Mouse (Mus musculus) ES-CJ7 (cell line): Measurements from ENCODE around the gene Inhba.

ENCODE experiments used
- DNase-seq: peaks from one replicate; pipeline ENCODE4 v3.0.0; 2011; ENCODE audit warnings: low read depth, low spot score

Gene Inhba

GRCm38 (mm10) chr13:16011372-16012242 lies at the start of gene Inhba:
TSS of gene Inhba (plus strand) at chr13:16011851.
- no peak for DNase-seq

- no peak for DNase-seq
Observed at GRCm38 (mm10) chr13:15976584-15976983, 35.1 kb upstream of the Inhba start.

GRCm38 (mm10) chr13:15979551-15979950 lies 32.1 kb upstream of the Inhba start:
- DNase-seq = no peak

GRCm38 (mm10) chr13:15982041-15982440 lies 29.6 kb upstream of the Inhba start:
- no peak for DNase-seq

GRCm38 (mm10) chr13:15985761-15986160 lies 25.9 kb upstream of the Inhba start:
- DNase-seq = no peak

GRCm38 (mm10) chr13:15986172-15986571 lies 25.5 kb upstream of the Inhba start:
- no peak for DNase-seq

GRCm38 (mm10) chr13:15995314-15995713 lies 16.3 kb upstream of the Inhba start:
- DNase-seq = no peak

- DNase-seq = peak; percentile 45
Observed at GRCm38 (mm10) chr13:16005517-16005916, 6.1 kb upstream of the Inhba start.

GRCm38 (mm10) chr13:16007748-16008147 lies 3.9 kb upstream of the Inhba start:
- DNase-seq = no peak

- no peak for DNase-seq
Observed at GRCm38 (mm10) chr13:16008348-16008747, 3.3 kb upstream of the Inhba start.

GRCm38 (mm10) chr13:16009766-16010465 lies 1.7 kb upstream of the Inhba start:
- DNase-seq = no peak

GRCm38 (mm10) chr13:16010586-16010985 lies 1.1 kb upstream of the Inhba start:
- no peak for DNase-seq

GRCm38 (mm10) chr13:16012243-16012887 lies 714 bp downstream of the Inhba start:
- peak; percentile 65 for DNase-seq

GRCm38 (mm10) chr13:16014166-16014565 lies 2.5 kb downstream of the Inhba start:
- DNase-seq = no peak

- no peak for DNase-seq
Observed at GRCm38 (mm10) chr13:16016506-16016905, 4.9 kb downstream of the Inhba start.

GRCm38 (mm10) chr13:16017338-16017737 lies 5.7 kb downstream of the Inhba start:
- no peak for DNase-seq

GRCm38 (mm10) chr13:16017777-16018176 lies 6.1 kb downstream of the Inhba start:
- DNase-seq = no peak

GRCm38 (mm10) chr13:16018807-16019510 lies 7.3 kb downstream of the Inhba start:
- DNase-seq = no peak

- peak; percentile 64 for DNase-seq
Observed at GRCm38 (mm10) chr13:16020659-16021058, 9.0 kb downstream of the Inhba start.

GRCm38 (mm10) chr13:16021181-16021580 lies 9.5 kb downstream of the Inhba start:
- DNase-seq = no peak

- no peak for DNase-seq
Observed at GRCm38 (mm10) chr13:16021849-16022248, 10.2 kb downstream of the Inhba start.

GRCm38 (mm10) chr13:16022536-16022935 lies 10.9 kb downstream of the Inhba start:
- DNase-seq = no peak
